Mouse (Mus musculus): ENCODE measurements around the gene Rdh7.

- TF ChIP-seq GATA1 (IDR thresholded peaks at IDR 0.05; ENCODE audit: borderline replicate concordance, low read length) (no peak), FLI1 (IDR thresholded peaks at IDR 0.05; ENCODE audit: low read length) (no peak)
These were observed 27.0 kb upstream of the Rdh7 start for GRCm38 (mm10) chr10:127915578-127915977.
